Mouse (Mus musculus): ENCODE data around the gene Rhd.

The Rhd gene

DNA sequence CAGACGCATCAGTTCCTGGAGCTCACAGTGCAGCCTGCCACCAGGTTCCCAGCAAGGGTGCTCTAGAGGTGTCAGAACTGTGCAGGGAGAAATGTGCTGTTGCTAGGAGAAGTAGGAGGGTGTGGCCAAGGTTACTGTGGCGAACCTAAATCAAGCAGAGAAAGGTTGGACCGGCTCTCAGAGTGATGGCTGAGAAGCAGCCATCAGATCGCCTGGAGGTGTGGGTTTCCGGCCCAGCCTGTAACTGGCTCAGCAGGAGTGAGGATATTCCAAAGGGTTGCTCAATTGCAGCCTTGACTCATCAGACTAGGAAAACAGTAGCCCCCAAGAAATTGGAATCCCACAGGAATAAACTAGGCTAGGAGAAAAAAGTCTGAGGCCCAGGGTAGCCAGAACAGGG is 7.8 kb upstream of the Rhd start:
- in situ Hi-C loops (cut with MboI, MseI): no loop called here

DNA sequence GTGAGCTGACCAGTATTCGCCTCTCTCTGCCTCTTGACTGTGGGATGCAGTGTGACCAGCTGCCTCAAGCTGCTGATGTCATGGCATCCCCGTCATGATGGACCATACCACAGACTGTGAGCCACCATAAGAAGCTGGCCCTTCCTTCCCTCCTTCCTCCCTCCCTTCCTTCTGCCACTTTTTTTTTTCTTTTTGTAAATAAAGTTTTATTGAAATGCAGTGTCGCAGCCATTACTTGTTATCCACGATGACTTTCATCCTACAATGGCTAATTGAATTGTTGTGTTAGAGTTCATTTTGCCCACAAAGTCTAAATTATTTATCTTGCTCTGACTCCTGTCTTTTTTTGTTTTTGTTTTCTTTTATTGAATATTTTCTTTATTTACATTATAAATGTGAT is 5.8 kb upstream of the Rhd start:
- in situ Hi-C loops (cut with MboI, MseI): no loop called here

DNA sequence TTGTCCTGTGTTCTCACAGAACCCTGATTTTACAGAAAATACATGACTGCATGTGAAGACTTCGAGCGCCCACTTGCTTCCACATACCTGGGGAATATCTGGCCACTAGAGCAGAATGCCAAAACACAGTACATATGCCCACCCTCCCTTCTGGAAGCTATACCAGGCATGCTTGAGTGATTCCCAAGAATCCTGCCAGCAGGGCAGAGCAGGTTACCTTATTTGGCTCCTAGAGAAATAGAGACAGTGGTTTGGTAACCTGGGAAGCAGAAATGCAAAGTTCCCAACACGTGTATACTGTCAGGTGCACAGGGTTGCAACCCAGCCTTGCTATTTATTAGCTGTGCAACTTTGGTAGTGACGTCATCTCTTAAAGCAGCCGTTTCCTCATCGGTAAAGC is 2.5 kb upstream of the Rhd start:
- in situ Hi-C loops (cut with MboI, MseI): no loop called here

DNA sequence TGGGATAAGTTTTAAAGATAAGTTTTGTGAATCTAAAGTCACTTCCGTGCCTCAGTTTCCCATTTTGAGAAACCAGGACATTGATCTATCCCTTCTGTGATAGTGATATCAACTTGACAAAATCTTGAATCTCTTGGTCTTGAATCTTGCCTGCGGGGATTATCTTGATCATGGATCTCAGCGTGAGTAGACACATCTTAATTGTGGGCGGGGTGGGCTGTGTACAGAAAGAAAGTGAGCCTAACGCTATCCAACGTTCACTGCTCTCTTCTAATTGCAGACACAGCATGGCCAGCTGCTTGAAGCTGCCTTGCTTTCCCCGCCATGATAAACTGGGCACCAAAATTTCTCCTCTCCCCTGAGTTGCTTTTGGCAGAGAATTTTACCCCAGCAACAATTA is 1.3 kb upstream of the Rhd start:
- in situ Hi-C loops (cut with MboI, MseI): no loop called here

DNA sequence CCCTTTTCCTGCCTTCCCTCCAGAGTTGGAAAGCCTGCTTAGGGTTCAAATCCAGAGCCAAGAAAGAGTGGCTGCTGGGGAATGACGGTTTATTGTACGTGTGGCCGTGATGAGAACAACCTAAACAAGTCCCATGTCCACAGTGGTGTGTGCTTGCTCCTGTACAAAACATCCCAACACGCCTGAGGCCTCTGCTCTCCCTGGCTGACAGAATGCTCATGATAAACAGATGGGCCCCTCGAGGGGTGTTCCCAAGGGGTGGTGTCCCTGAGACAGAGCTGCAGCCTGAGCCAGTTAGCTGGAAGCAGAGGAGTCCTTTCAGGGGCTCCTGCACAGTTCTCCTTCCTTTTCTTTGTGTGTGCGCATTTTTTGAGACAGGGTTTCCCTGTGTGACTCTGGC is 1.0 kb downstream of the Rhd start:
- in situ Hi-C loops (cut with MboI, MseI): no loop called here

DNA sequence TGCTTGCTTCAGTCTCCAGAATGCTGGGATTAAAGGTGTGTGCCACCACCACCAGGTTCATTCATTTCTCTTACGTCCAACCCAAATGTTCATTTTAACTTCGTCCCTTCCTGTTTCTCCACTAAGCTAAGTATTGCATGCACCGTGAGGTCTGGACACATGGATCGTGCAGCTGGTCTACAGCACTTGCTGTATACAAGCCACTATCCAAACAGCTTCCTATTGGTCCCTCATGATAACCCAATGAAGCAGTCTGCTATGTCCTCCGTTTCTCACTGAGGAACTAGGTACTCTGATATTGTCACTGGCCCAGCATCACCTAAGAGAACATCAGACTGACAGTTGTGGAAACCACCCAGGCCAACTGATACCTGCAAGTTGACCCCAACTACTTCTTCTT is 1.5 kb downstream of the Rhd start:
- in situ Hi-C loops (cut with MboI, MseI): no loop called here

DNA sequence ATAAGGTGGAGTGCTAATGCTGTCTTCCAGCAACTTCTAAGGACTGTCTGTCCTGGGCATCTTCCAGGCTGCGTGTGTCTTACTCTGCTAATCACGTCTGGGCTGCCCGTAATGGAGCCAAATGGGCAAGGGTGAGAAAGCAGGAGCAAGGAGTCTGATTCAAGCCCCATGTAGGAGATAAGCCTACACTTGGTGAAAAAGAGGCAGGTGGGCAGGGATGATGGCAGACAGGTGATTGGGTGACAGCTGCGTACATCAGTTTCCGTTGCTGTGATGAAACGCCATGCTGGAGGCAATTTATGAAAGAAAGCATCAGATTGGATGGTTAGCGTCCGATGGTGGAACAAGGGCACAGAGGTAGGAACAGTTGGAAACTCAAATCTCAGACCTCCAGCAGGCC is 2.9 kb downstream of the Rhd start:
- in situ Hi-C loops (cut with MboI, MseI): no loop called here

DNA sequence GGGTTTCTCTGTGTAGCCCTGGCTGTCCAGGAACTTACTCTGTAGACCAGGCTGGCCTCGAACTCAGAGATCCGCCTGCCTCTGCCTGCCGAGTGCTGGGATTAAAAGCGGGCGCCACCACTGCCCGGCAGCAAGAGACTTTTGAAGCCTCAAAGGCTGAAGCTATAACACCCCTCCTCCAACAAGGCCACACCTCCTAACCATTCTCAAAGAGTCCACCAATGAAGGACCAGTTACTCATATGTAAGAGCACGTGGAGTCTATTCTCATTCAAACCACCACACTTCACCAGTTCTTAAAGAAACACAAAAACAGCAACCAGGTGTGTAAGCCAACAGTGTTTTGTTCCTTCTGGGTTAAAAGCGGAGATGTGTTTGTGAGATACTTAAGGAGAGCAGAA is 3.3 kb downstream of the Rhd start:
- in situ Hi-C loops (cut with MboI, MseI): no loop called here

DNA sequence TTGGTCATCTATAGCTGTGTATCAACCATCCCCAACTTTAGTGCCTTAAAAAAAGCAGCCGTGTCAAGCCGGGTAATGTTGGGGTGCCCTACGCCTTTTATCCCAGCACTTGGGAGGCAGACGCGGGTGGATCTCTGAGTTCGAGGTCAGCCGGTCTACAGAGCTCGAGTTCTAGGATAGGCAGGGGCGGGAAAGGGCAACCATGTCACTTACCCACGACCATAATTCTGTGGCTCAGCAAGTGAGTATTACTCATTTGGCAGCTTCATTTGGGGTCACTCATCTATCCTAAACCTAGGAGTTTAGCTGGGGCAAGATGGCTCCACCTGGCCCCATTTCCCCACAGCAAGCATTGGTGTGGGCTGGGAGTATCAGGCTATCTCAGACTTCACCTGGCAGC is 3.7 kb downstream of the Rhd start:
- in situ Hi-C loops (cut with MboI, MseI): no loop called here

DNA sequence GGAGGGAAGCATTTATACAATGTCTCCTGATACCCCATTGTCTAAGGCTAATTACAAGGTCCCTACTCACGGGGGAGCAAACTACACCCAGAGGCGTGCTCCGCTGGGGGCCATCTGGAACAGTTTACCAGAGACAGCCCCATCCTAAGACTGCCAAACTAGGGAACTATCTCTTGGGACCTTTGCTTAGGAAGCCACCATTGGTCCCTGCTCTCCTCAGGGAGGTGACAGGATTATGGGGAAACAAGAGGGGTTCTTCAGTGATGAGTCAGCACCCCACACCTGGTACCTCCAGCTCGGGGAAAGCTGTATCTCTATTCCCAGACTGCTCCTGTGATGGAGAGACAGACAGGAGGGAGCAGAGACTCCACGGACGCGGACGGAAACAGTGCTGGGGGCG is 4.2 kb downstream of the Rhd start:
- in situ Hi-C loops (cut with MboI, MseI): no loop called here

DNA sequence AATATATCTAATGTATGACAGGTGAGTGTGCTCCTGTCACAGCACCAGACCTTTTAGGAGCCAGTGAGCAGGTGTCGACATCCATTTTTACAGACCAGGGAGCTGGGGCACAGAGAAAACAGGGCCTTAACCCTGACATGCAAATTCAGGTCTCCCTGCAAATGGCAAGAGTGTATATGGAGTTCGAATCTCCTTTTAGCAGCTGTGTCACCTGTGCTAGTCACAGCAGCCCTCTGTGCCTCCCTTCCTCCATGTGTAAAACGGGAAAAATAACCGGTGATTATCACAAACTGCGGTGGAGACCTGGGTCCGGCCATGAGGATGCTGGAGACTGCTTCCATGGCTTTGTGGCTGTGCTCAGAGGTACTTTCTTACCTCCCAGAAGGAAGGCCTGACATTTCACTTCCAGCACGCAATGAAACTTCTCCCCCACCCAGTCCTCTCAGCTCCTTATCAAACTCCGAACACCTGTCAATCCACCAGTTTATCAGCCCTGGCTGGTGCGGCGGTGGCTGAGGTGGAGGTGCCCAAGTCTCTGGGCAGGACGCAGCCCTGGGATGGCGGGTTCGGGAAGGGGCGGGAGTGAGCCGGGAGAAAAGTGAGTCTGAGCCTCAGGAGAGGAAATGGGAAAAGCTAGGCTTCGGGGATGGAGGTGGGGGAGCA is 4.9 kb downstream of the Rhd start:
- in situ Hi-C loops (cut with MboI, MseI): no loop called here

DNA sequence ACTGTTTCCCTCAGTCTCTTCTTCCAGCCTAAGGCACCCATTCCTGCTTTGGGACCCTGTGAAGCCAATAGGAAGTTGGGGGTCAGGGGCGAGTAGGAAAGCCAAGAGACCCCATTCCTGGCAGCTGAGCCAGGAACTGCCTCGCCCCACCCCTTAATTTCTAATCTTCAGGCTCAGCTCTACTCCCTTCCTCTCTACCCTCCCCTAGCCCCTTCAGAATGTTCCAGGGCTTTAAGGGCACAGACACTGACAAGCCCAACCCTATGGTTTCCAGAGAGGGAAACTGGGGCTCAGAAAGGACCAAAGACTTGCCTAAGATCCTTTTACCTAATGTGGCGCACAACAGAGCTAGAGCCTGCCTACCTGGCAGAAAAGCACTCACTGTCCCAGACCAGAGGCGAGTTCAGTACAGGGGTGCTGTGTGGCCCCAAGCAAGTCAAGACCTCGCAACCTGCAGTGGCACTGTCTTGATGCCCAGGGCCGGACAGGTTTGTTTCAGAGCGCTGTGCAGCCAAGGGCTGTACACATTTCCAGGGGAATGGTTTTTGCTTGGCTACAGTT is 5.6 kb downstream of the Rhd start:
- in situ Hi-C loops (cut with MboI, MseI): no loop called here

DNA sequence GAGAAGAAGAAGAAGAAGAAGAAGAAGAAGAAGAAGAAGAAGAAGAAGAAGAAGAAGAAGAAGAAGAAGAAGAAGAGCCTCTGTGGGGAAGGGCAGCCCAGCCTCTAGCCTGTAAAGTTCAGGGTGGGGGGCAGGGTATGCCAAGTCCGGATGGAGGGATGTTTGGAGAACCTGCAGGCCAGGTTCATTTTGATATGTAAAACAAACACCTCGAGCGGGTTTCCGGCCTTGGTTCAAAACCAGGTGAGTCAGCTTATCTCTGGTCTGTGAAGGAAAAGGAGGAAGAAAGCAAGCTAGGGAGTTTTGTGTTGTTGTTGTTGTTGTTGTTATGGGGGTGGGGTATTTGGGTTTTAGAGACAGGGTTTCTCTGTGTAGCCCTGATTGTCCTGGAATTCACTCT is 7.1 kb downstream of the Rhd start:
- in situ Hi-C loops (cut with MboI, MseI): no loop called here

DNA sequence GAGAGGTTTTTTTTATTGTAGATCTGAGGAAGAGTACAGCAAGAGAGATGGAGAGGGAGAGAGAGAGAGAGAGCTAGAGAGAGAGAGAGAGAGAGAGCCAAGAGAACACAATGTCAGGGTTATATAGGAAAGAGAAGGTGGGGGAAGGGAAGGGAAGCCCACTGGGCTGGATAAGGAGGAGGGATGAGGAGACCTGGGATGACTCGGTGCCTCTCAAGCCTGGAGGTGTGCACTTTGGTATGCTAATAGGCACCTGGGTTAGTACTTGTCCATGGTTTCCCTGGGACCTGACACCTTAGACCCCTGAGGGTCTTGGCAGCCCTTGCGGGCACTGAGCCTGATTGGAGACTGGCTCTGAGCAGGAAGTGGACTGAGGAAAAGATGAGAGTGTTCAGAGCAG is 7.6 kb downstream of the Rhd start:
- in situ Hi-C loops (cut with MboI, MseI): no loop called here

DNA sequence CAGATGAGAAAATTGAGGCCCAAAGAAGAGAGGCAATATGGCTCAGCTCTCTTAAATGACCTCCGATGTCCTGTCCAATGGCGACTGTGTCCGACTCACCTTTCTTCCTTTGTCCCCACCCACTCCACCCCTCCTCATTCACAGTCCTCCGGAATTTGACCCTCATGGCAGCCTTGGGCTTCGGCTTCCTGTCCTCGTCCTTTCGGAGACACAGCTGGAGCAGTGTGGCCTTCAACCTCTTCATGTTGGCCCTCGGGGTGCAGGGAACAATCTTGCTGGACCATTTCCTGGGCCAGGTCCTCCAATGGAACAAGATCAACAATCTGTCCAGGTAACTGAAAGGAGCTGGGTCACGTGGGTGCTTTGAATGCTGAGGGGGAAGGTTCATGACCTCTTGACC is 11.8 kb downstream of the Rhd start:
- in situ Hi-C loops (cut with MboI, MseI): no loop called here

DNA sequence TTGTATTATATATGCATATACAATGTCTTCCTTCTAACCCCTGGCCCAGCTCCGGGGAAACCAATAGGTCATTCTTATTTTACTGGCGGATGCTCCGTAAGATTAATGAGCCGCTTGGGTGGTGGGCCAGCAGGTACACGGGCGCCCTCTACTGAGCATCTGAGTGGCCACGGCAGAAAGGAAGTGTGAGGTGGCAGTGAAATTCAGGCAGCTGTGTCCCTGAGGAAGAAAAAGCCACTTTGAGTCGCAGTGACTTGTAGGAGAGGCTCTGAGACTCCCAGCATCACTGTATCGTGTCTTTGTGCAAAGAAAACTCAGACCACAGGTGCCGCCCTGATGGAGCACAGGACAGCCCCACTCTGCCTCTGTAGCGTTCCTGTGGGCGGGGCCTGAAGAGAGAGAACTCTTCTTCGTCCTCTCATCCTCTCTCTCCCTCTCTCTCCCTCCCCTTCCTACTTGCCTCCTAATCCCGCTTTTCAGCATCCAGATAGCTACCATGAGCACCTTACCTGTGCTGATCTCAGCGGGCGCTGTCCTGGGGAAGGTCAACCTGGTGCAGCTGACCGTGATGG is 15.2 kb downstream of the Rhd start:
- in situ Hi-C loops (cut with MboI, MseI): no loop called here

DNA sequence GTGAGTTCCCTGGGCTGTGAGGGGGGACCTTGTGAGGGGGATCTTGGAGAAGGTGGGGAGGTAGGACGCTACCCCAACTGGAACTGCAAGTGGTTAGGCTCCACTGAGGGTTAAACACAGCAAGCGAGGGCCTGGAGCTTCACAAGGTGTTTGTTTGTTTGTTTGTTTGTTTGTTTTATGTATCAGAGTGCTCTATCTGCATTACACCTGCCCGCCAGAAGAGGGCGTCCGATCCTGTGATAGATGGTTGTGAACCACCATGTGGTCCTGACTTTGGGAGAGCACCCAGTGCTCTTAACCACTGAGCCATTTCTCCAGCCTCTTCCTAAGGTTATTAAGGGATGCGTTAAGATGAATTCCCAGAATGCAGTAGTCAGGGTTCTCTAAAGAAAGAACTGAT is 15.7 kb downstream of the Rhd start:
- in situ Hi-C loops (cut with MboI, MseI): no loop called here

DNA sequence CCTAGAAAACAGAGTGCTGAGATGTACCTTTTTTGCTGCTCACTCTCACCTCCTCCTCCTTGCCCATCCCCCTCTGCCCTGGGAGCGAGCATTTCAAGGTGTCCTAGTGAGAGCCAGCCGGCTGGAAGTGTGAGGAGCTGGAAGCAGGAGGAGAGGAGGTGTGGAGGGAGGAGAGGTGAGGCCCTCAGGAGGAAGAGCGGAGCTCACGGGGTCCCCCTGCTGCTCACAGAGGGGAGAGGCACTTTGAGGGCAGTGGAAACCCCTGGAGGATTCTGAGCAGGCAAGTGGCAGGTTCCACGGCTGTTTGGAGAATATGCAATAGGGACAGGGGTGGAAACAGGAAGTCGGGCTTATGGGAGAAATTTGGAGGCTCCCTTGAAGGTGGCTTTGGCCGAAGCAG is 18.9 kb downstream of the Rhd start:
- in situ Hi-C loops (cut with MboI, MseI): no loop called here

DNA sequence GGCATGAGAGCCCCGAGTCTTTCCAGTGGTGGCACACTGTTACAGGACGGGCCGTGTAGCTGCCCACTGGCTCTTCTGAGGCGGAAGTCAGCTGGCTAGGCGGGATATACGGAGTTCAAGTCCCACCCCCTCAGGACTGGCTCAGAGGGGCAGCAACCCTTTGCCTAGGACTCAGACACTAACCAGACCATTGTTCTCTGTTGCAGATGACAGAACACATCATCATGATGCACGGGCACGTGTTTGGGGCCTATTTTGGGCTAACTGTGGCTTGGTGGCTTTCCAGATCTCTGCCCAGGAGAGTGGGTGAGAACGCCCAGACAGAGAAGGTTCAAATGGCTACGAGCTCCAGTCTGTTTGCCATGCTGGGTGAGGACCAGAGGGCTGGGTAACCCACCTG is 19.5 kb downstream of the Rhd start:
- in situ Hi-C loops (cut with MboI, MseI): no loop called here

DNA sequence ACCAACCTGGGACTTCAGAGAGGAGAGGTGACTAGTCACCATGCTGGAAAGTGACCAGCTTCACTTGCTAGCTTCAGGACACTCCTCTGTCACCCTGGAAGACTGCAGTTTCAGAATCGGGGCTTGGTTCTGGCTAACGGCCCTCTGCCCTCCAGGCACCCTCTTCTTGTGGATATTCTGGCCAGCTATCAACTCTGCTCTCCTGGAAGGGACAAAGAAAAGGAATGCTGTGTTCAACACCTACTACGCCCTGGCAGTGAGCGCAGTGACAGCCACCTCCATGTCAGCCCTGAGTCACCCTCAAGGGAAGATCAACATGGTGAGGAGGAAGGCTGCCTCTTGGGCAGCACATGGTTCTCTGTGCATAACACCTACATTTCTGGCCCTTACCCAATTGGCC is 20.0 kb downstream of the Rhd start:
- in situ Hi-C loops (cut with MboI, MseI): no loop called here

DNA sequence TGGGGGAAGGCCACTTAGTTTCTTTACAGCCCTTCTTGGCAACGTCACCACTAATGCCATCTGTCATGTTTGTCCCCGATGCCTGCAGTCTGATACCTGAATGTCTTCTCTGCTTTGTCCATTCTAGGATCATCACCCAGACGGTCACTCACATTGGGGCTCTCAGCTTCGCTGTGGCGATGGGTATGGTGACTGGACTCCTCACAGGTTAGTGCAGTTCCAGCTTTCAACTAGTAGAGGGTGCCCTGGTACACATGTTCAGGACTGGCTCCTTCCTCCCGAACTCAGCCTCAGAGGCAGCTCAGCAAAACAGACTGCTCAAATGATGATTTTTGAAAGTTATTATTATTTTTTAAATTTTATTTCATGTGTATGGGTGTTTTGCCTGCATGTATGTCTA is 27.8 kb downstream of the Rhd start:
- in situ Hi-C loops (cut with MboI, MseI): no loop called here

DNA sequence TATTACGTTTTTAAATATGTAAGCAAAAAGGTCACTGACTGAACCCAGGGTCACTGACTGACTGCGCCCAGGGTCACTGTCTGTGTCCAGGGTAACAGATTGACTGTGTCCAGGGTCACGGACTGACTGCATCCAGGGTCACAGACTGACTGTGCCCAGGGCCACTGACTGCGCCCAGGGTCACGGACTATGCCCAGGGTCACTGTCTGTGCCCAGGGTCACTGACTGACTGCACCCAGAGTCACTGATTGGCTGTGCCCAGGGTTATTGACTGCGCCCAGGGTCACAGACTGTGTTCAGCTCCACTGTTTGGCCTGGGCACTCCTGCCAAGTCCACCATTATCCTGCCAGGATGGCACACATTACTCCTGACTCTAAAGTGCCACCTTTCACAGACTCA is 32.9 kb downstream of the Rhd start:
- in situ Hi-C loops (cut with MboI, MseI): no loop called here

DNA sequence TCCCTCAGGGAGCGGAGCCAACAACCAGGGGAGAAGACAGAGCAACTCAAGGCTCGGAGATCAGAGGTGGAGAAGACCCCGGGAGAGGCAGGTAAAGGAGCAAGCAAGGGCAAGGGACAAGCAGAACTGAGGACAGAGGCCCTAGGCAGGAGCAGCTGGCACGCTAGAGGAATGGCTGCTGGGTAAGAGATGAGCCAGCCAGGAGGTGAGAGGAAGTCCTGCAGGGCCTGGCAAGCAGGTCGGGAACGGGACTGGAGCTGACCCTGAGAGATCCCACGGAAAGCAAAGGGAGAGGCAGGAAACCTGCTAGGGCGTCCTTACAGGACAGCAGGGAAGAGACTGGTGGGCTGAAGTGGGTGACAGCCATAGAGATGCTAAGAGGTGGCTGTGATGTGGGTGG is 36.8 kb downstream of the Rhd start:
- in situ Hi-C loops (cut with MboI, MseI): no loop called here

DNA sequence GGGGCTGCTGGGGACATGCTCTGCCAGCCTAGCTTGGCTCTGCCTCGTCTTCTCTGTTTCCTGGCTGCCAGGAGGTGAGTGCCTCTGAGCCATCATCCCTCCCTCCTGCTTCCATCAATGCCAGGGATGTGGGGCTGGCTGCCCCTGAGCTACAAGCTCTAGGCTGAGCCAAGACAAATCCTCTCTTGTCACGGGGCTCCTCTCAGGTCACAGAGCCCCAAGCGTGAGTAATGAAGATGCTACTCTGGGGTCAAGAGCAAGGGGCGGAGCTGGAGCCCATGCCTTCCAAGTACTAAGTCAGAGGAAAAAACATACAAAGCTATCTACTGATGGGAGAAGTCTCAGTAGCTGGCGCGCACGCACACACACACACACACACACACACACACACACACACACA is 38.7 kb downstream of the Rhd start:
- in situ Hi-C loops (cut with MboI, MseI): no loop called here

Data from regulatory T cell (primary cell).